Mouse (Mus musculus): ENCODE data around the gene Gm20388.

- no peak for TF ChIP-seq CTCF (IDR thresholded peaks at IDR 0.05; ENCODE audit: low read depth, low read length)
- TF ChIP-seq POLR2A (IDR thresholded peaks at IDR 0.05; ENCODE audit: insufficient read depth, low read length) = no peak
Measured at GRCm38 (mm10) chr8:122546811-122547453, 2636.3 kb downstream of the Gm20388 start.

Data from ES-Bruce4 (cell line).